Mouse (Mus musculus) activated CD4-positive, CD25-positive, alpha-beta regulatory T cell (primary cell): Measurements from ENCODE around the gene Suz12. TPM values are rescaled to one million over a fixed set of nuclear protein-coding genes. Genes with fewer than 3 reads are reported as not detected.

Experiments used
- polyA plus RNA-seq, 2 experiments: library from polyadenylated mRNA; unstranded; fragments of 100-300 nt; shearing (Covaris generic); gene quantifications; one replicate each; pipeline ENCODE4 v1.2.1; 2017

Gene Suz12
- 10 to 100 TPM; 55.4 to 69.1 TPM for polyA plus RNA-seq

GRCm38 (mm10) chr11:79992592-79993355 is at the start of gene Suz12:
TSS of gene Suz12 (plus strand) at chr11:79993106.

GRCm38 (mm10) chr11:79962125-79962876 is 30.6 kb upstream of the Suz12 start, which contains the start of gene Utp6:
TSS of gene Utp6 (minus strand) at chr11:79962390.

GRCm38 (mm10) chr11:80080826-80081728 is 88.2 kb downstream of the Suz12 start, which contains the start of gene Crlf3:
TSS of gene Crlf3 (minus strand) at chr11:80080991.

Other genes with a start within 250 kb of the Suz12 start
- gene Utp6, start 30.7 kb upstream of the Suz12 start, polyA plus RNA-seq, result 10 to 100 TPM; 44.6 to 48.8 TPM
- 100 to 1,000 TPM; 319 to 360 TPM for gene Crlf3, start 87.9 kb downstream of the Suz12 start, polyA plus RNA-seq
- 1 to 10 TPM; 7.4 to 7.5 TPM for gene Atad5, start 96.3 kb downstream of the Suz12 start, polyA plus RNA-seq
- gene Tefm, start 149.1 kb downstream of the Suz12 start, polyA plus RNA-seq, result 10 to 100 TPM; 15.4 to 23.8 TPM
- gene Adap2, start 161.0 kb downstream of the Suz12 start, polyA plus RNA-seq, result 1 to 10 TPM in 1 of 2 experiments, under 1 TPM in 1; 0.97 to 1.8 TPM
- 10 to 100 TPM in 1 of 2 experiments, 1 to 10 TPM in 1; 8.6 to 11.3 TPM for gene Rnf135, start 190.7 kb downstream of the Suz12 start, polyA plus RNA-seq
- 10 to 100 TPM; 42.1 to 43.6 TPM for gene Rhot1, start 215.9 kb downstream of the Suz12 start, polyA plus RNA-seq